8 mouse cellular contexts compared by ENCODE assay signal in genomic region chr12:57541931-57542745, GRCm38 (mm10). TPM values are rescaled to one million over a fixed set of nuclear protein-coding genes. Genes with fewer than 3 reads are reported as not detected.
DNase-seq lines count a peak whose midpoint lies in the region; ATAC-seq lines count a peak whose summit lies in the region.

No protein-coding gene starts in this region.

- peaks cover 72% of the 10 kb centered on the region for H3K27me3 ChIP-seq in heart, embryonic 12.5 days (replicated peaks)
- H3K27me3 ChIP-seq in liver, embryonic 13.5 days = peaks cover 92% of the 10 kb centered on the region
- H3K27me3 ChIP-seq in neural tube, embryonic 13.5 days = peaks cover 93% of the 10 kb centered on the region

- WGBS in heart, embryonic 12.5 days = under 1% methylated on average over 45 of the region's 46 CpGs
- 4% methylated on average over 44 of the region's 46 CpGs for WGBS in liver, embryonic 13.5 days (ENCODE audit: insufficient replicate concordance)
- WGBS in neural tube, embryonic 13.5 days = 2% methylated on average over 46 of the region's 46 CpGs

- H3K4me1 ChIP-seq in heart, embryonic 12.5 days (replicated peaks) = peaks cover 38% of the 10 kb centered on the region
- H3K4me1 ChIP-seq in liver, embryonic 13.5 days (replicated peaks) = peaks cover 20% of the 10 kb centered on the region
- peaks cover 36% of the 10 kb centered on the region for H3K4me1 ChIP-seq in neural tube, embryonic 13.5 days (replicated peaks)

- no peak for ATAC-seq in heart, embryonic 12.5 days (ENCODE audit: insufficient number of reproducible peaks, low FRiP score)
- ATAC-seq in liver, embryonic 13.5 days (ENCODE audit: low read depth) = peak; percentile 13; the same call in 1 of the 2 replicates
- ATAC-seq in neural tube, embryonic 13.5 days (ENCODE audit: low read depth) = peak; percentile 28; the same call in 1 of the 2 replicates
- no peak for ATAC-seq in monocyte, adult 5-6 weeks (replicated peaks; ENCODE audit: insufficient number of reproducible peaks, low FRiP score, low TSS enrichment, poor library complexity, severe bottlenecking)

- H3K36me3 ChIP-seq in heart, embryonic 12.5 days = no peaks in the 10 kb centered on the region
- no peaks in the 10 kb centered on the region for H3K36me3 ChIP-seq in liver, embryonic 13.5 days
- H3K36me3 ChIP-seq in neural tube, embryonic 13.5 days = no peaks in the 10 kb centered on the region

- DNase-seq in thymus, postnatal 14 days = peak; percentile 32
- no peak for DNase-seq in thymus, postnatal 25 days
- DNase-seq in liver, embryonic 13.5 days = no peak
- no peak for DNase-seq in c-Kit-positive CD71-positive TER-119-positive erythroid progenitor cells, embryonic 14.5 days (ENCODE audit: low spot score)
- DNase-seq in B cell, adult 2 months = no peak

- H3K9me3 ChIP-seq in heart, embryonic 12.5 days (replicated peaks) = no peaks in the 10 kb centered on the region
- H3K9me3 ChIP-seq in liver, embryonic 13.5 days (replicated peaks) = no peaks in the 10 kb centered on the region
- H3K9me3 ChIP-seq in neural tube, embryonic 13.5 days = no peaks in the 10 kb centered on the region

- H3K4me2 ChIP-seq in heart, embryonic 12.5 days = peak overlapping the region; percentile 49
- H3K4me2 ChIP-seq in liver, embryonic 13.5 days = peak overlapping the region; percentile 48
- peak overlapping the region; percentile 26; the same call in 1 of the 2 replicates for H3K4me2 ChIP-seq in neural tube, embryonic 13.5 days

- H3K9ac ChIP-seq in heart, embryonic 12.5 days = no peak overlapping the region
- H3K9ac ChIP-seq in liver, embryonic 13.5 days = 0 out of 2 replicates have a peak overlapping the region, but pooled peaks have one; percentile 39
- no peak overlapping the region for H3K9ac ChIP-seq in neural tube, embryonic 13.5 days

- peak overlapping the region; percentile 23 for H3K4me3 ChIP-seq in heart, embryonic 12.5 days
- peak overlapping the region; percentile 33 for H3K4me3 ChIP-seq in liver, embryonic 13.5 days (replicated peaks)
- peak overlapping the region; percentile 8; the same call in 1 of the 2 replicates for H3K4me3 ChIP-seq in neural tube, embryonic 13.5 days

- no peak overlapping the region for H3K27ac ChIP-seq in heart, embryonic 12.5 days (ENCODE audit: poor library complexity, severe bottlenecking)
- no peak overlapping the region for H3K27ac ChIP-seq in liver, embryonic 13.5 days
- no peak overlapping the region for H3K27ac ChIP-seq in neural tube, embryonic 13.5 days (replicated peaks)

RNA-seq across cellular contexts. Expression of gene Foxa1, which starts 4.6 kb away (rescaled TPM):
- polyA plus RNA-seq in heart, embryonic 12.5 days (2016; fragmentation: Nextera tagmentation; extraction: Ambion mirVana) = 0.13 and 0.26 TPM in 2 replicates
- polyA plus RNA-seq in liver, embryonic 13.5 days (2015; fragmentation: Nextera tagmentation; extraction: Ambion mirVana) = 0.67 and 0.73 TPM in 2 replicates
- polyA plus RNA-seq in neural tube, embryonic 13.5 days (2015; fragmentation: Nextera tagmentation; extraction: Ambion mirVana) = 0.59 and 0.74 TPM in 2 replicates
- total RNA-seq in monocyte, adult 5-6 weeks (2017) = not detected in 3 replicates

RNA-seq across cellular contexts. Expression of gene Ttc6, which starts 21.8 kb away (rescaled TPM):
- polyA plus RNA-seq in heart, embryonic 12.5 days (2016; fragmentation: Nextera tagmentation; extraction: Ambion mirVana) = 0.20 and 0.49 TPM in 2 replicates
- 0.05 TPM in 1 of 2 replicates, not detected in the other for polyA plus RNA-seq in liver, embryonic 13.5 days (2015; fragmentation: Nextera tagmentation; extraction: Ambion mirVana)
- polyA plus RNA-seq in neural tube, embryonic 13.5 days (2015; fragmentation: Nextera tagmentation; extraction: Ambion mirVana) = 0.40 and 0.46 TPM in 2 replicates
- total RNA-seq in monocyte, adult 5-6 weeks (2017) = 0.19 TPM in 1 of 3 replicates, not detected in the others

Comparison
In these comparisons a context has a peak if more than half of its experiments do, and no peak if none do; other contexts are left out.
1. ATAC-seq: peak in liver, embryonic 13.5 days (single experiment) and neural tube, embryonic 13.5 days (single experiment); none in heart, embryonic 12.5 days (single experiment) and monocyte, adult 5-6 weeks (single experiment).
2. Peak in every context shown above with its lines, with median percentiles within 50 percentile points of each other: H3K4me2 ChIP-seq and H3K4me3 ChIP-seq.